Mouse (Mus musculus) induced T-regulatory cell, adult 2 months (primary cell): Measurements from ENCODE around the gene Gabra4.
"Not testable (repeated sequence)": the region's sequence is repeated elsewhere in the genome, so short reads cannot be mapped to it uniquely, and the experiment has no call there.

ENCODE experiments used
- DNase-seq: peaks from one replicate; pipeline ENCODE4 v3.0.0-alpha.2; 2012; ENCODE audit warnings: low read depth

Gene Gabra4

DNA sequence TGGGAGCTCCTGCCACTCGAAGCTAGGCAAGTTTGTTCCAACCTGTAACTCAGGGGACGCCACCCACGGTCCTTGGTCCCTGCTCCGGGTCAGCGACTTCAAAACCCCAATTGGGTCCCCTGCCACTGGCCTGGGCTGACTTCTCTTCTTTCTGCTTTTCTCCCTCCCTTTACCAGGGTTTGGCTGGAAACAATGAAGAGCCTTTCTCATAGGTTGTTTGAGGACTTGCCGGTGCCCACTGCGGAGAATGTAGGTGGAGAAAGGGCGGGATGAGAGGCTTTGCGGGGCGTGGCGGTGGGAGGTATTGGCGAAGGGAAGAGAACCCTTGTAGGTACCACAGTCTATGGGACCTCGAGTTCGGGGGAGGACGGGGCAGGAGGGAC lies at the start of gene Gabra4:
Gabra4 (minus strand) TSS at position 194 of the 383 bp plus-strand sequence.
- DNase-seq: no peak

DNA sequence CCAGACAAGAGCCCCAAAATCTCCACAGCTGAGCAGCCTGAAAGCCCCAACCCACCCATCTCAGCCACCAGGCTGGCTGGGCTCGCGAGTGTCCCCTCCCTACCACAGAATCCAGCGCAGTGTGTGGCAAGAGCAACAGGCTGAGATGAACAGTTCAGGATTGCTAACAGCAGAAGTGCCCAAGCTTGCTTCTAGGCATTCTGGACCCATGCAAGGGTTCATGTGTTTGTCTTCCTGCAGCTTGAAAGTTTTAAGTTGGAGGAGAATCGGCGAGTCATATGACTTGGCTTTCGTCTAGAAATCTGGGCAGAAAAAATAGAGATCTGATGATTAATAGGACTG lies 43.1 kb upstream of the Gabra4 start:
- DNase-seq: no peak

- DNase-seq: no peak
Observed at GRCm38 (mm10) chr5:71700468-71701272, 42.6 kb upstream of the Gabra4 start.

DNA sequence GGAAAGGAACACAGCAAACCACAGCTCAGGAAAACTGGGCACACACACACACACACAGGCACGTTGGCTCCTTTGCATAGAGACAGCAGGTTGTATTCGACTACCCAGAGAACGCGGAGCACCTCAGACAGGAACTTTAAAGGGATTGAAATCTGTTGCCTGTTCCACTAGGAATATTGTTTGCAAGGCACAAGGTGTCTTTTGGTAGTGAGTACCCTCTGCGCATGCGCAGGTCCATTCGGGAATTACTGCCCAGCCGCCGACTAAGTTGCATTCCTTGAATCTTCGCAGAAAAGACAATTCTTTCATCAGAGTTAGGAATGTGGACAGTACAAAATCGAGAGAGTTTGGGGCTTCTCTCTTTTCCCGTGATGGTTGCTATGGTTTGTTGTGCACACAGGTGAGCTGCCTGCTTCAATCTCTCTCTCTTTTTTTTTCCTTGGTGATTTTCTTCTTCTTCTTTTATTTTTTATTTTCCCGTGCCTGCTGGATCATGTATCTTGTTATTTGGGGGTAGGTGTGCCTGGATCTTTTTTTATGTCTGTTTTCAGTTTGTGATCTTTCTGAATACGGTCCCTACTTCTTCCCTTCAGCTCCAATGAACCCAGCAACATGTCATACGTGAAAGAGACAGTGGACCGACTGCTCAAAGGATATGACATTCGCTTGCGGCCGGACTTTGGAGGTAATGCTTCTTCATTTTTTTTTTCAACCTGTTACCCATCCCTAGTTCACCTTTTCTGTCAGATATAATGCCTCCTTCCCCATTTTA lies 41.8 kb upstream of the Gabra4 start:
- no peak for DNase-seq

- no peak for DNase-seq
Observed at GRCm38 (mm10) chr5:71665593-71665992, 7.5 kb upstream of the Gabra4 start.

- no peak for DNase-seq
Observed at GRCm38 (mm10) chr5:71657482-71658114, 510 bp downstream of the Gabra4 start, which contains the start of gene Gabrb1. TSS of gene Gabrb1 (plus strand) at chr5:71658113.

- no peak for DNase-seq
Observed at GRCm38 (mm10) chr5:71656771-71657170, 1.3 kb downstream of the Gabra4 start.

DNA sequence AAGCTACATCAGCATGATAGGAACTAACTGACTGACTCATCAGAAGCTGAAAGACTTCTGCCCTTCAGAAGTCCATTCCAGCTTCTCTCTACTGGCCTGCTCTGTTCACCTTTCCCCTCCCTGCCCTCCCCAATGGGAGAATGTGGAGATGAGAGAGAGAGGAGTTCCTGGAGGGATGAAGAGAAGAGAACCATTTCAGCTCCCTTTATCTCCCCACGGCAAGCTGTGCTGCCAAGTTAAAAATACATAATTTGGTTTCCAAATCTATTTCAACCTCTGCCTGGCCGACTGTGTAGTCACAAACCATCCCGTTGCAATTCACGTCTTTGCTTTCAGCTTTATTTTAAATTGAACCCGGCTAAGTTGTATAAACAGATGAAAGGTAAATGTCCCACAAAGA lies 4.1 kb downstream of the Gabra4 start:
- DNase-seq: no peak

DNA sequence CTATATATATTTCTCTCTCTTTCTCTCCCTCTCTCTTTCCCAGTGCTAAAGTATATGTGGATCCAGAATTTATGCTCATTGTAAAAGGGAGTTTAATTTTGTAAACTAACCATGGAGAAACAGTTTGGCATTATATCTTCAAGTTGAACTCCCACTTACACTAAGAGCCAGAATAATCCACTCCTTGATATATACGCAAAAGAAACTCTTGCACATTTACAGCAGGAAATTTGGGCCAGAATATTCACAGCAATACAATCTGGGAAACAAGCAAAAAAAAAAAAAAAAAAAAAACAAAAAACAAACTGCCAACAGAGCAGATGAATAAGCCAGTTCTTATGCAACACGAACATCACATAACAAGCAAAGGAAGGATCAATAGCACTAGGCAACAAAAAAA lies 10.0 kb downstream of the Gabra4 start:
- DNase-seq: no peak

- DNase-seq: no peak
Observed at GRCm38 (mm10) chr5:71639804-71640203, 18.3 kb downstream of the Gabra4 start.

- DNase-seq: no peak
Observed at GRCm38 (mm10) chr5:71627820-71628219, 30.3 kb downstream of the Gabra4 start.

DNA sequence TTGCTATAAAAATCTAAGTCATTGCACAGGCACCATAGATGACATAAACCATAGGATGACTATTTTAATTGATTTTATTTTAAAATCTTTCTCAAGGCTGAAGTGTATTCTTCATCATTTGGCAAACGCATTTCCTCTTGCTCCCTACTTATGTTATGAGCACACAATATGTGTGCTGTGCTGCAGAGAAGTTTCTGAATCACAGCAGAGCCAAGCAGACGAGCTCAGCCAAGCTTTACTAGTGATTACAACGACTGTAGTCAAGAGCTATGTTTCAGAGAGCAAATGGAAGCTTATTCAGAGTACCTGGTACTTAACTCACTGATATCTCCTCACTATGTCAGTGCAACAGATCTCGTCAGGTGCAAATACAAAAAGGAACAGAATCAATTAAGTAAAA lies 41.4 kb downstream of the Gabra4 start:
- no peak for DNase-seq

- no peak for DNase-seq
Observed at GRCm38 (mm10) chr5:71614311-71614710, 43.8 kb downstream of the Gabra4 start.

GRCm38 (mm10) chr5:71608735-71609134 lies 49.4 kb downstream of the Gabra4 start:
- no peak for DNase-seq

GRCm38 (mm10) chr5:71606907-71607306 lies 51.2 kb downstream of the Gabra4 start:
- no peak for DNase-seq

DNA sequence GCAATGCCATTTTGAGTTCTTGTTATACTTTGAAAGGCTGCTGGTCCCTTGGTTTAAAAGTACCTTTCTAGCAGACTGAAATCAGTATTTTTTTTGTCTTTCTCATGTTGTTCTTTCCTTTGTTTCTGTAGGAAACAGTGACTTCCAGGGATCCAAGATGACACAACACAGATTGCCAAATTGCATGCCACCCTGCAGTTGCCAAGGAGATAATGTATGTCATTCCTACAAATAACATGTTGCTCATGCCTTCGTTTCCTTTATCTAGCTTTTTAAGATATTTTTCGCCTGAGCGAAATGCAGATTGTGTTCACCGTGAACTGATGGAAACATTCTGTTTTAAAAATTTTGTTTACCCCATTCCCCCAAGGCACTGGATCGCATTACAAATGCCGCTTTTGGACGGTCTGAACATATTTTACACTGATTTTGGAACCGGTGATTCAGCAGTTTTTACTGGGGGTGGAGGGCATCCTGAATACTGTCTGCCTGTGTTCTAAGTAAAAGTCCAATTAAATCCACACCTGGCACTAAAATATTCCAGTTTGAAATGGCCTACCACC lies 53.9 kb downstream of the Gabra4 start:
- DNase-seq: no peak

GRCm38 (mm10) chr5:71595321-71595720 lies 62.8 kb downstream of the Gabra4 start:
- DNase-seq: no peak

DNA sequence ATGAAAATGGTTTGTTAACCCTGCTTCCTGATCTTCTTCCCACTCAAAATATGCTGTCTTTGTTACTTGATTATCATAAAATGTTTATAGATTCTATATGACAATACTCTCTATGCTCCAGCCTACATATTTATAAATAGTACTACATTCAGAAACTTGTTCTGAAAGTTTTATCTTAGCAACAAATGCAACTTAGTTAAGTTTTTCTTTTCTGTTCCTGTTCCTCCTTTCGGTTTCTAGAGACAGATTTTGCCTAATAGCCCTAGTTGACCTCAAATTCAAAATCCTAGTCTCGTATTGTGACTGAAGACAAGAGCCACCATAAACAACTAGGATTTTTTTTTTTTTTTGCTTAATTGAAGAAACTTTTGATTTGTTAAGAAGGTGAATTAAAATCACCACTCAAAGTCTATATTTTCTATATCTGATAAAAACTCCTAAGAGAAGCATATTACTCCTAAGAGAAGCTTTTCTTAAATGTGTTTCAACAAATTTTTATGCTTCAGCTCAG lies 64.3 kb downstream of the Gabra4 start:
- no peak for DNase-seq

GRCm38 (mm10) chr5:71571646-71572237 lies 86.4 kb downstream of the Gabra4 start:
- DNase-seq: no peak

- no peak for DNase-seq
Observed at GRCm38 (mm10) chr5:71548079-71548478, 110.0 kb downstream of the Gabra4 start, which contains the start of gene Cox7b2. TSS of gene Cox7b2 (minus strand) at chr5:71548205.

- DNase-seq: no peak
Observed at GRCm38 (mm10) chr5:71545554-71545953, 112.6 kb downstream of the Gabra4 start.

DNA sequence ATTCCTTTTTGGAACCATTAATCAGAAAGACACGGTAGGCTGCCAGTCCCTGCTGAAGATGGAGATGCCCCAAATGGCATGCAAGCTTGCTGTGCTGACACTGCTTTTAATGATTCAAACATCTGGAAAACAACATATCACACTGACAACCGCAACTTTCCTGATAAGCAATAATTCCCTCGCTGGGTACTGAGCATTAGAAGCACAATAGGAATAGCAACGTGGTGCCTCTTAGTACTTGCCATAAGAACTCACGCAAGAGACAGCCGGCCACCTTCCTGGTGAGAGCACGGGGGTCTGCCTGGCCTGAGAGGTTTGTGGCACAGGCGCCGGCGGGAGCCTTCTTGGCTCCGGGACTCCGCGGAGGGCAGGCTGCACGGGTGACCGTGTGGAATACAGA lies 132.6 kb downstream of the Gabra4 start:
- not testable (repeated sequence) for DNase-seq
